Mouse (Mus musculus): ENCODE results near the gene Isx.

DNA sequence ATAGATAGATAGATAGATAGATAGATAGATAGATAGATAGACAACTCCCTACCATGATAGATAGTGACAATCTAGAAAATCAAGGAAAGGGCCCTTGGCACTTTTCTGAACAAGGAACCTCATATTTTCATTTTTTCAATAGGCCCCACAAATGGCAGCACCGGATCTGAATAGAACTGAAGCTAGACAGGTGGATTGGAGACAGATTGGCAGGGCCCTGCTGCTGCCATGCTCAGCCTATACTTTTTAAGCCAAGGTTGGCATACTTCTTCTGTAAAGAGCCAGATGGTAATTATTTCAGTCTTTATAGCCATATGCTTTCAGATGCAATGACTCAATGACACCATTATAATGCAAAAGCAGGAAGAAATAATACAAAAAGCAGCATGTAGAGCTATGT, 15.8 kb downstream of the Isx start:
- no peak for TF ChIP-seq POLR2A (IDR thresholded peaks at IDR 0.05; ENCODE audit: insufficient read depth, low read length)
- no peak for TF ChIP-seq CTCF (IDR thresholded peaks at IDR 0.05; ENCODE audit: low read depth, low read length)
